Mouse (Mus musculus) liver (tissue): ENCODE data around the gene Cbs.

Source experiments
- DNase-seq: peaks from one replicate; pipeline ENCODE4 v3.0.0-alpha.2; 2020; ENCODE audit warnings: mixed read lengths

Gene Cbs

GRCm38 (mm10) chr17:31583185-31583584 is 53.9 kb downstream of the Cbs start:
- no peak for DNase-seq

GRCm38 (mm10) chr17:31580344-31580743 is 56.7 kb downstream of the Cbs start:
- no peak for DNase-seq

GRCm38 (mm10) chr17:31576394-31577175 is 60.5 kb downstream of the Cbs start:
- no peak for DNase-seq

- DNase-seq, result no peak
Observed at GRCm38 (mm10) chr17:31574662-31575061, 62.4 kb downstream of the Cbs start.

- DNase-seq, result no peak
Observed at GRCm38 (mm10) chr17:31571689-31572088, 65.3 kb downstream of the Cbs start.

- peak; percentile 49 for DNase-seq
Observed at GRCm38 (mm10) chr17:31570321-31570925, 66.6 kb downstream of the Cbs start.

GRCm38 (mm10) chr17:31569756-31570155 is 67.3 kb downstream of the Cbs start:
- no peak for DNase-seq

GRCm38 (mm10) chr17:31566276-31566675 is 70.8 kb downstream of the Cbs start:
- DNase-seq, result no peak

GRCm38 (mm10) chr17:31565141-31566056 is 71.6 kb downstream of the Cbs start:
- DNase-seq, result peak; percentile 78

- DNase-seq, result no peak
Observed at GRCm38 (mm10) chr17:31564858-31565140, 72.2 kb downstream of the Cbs start.

GRCm38 (mm10) chr17:31564015-31564857 is 72.8 kb downstream of the Cbs start, which contains the start of gene Pknox1:
Gene Pknox1 (plus strand): TSS chr17:31564734.
- DNase-seq, result peak; percentile 100

- peak; percentile 56 for DNase-seq
Observed at GRCm38 (mm10) chr17:31563632-31564014, 73.4 kb downstream of the Cbs start.

GRCm38 (mm10) chr17:31559021-31559789 is 77.8 kb downstream of the Cbs start:
- no peak for DNase-seq
